26 mouse cellular contexts compared by ENCODE assay signal in the genomic region with DNA sequence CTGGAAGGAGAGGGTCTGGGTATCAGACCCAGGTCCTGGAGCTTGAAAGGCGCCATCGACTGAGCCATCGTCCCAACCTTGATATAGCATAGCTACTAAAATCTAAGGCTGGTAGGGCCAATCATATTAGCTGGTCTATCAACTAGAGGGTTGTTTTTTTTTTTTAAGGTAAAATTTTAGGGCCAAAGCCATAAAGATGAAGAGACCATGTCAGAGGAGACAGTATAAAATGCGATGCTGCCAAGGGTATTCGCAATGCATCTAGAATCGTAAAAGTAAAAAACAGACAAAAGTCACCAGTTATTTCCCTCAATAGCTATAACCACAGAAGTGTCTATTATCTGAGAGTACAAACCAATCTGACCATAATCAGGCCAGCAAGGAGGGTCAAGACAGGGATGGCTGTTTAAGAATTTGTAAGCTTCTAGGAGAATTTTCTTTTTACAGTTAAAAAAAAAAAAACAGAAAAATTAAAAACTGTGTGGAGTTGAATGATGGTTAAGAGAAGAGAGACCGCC. TPM values are rescaled to one million over a fixed set of nuclear protein-coding genes. Genes with fewer than 3 reads are reported as not detected.
"Had no signal": no experiment of that assay in that cellular context is flagged by ENCODE, and none has a peak within 500 bp of the region (broad histone marks: within the 10 kb centered on the region; RNA-seq: fewer than 3 reads in every experiment).

No protein-coding gene starts in this region.

- H3K9ac ChIP-seq: embryonic facial prominence, embryonic 12.5 days; embryonic facial prominence, embryonic 13.5 days; embryonic facial prominence, embryonic 15.5 days; forebrain, embryonic 12.5 days; forebrain, embryonic 13.5 days; forebrain, embryonic 15.5 days; forebrain, postnatal 0 days had no signal

- H3K4me1 ChIP-seq: embryonic facial prominence, embryonic 12.5 days; embryonic facial prominence, embryonic 13.5 days; embryonic facial prominence, embryonic 15.5 days; forebrain, embryonic 10.5 days; forebrain, embryonic 12.5 days; forebrain, embryonic 13.5 days; forebrain, embryonic 15.5 days had no signal

- H3K4me2 ChIP-seq: embryonic facial prominence, embryonic 12.5 days; embryonic facial prominence, embryonic 13.5 days; embryonic facial prominence, embryonic 15.5 days; forebrain, embryonic 12.5 days; forebrain, embryonic 13.5 days; forebrain, embryonic 15.5 days had no signal

- H3K9me3 ChIP-seq: embryonic facial prominence, embryonic 10.5 days; embryonic facial prominence, embryonic 12.5 days; embryonic facial prominence, embryonic 13.5 days; embryonic facial prominence, embryonic 15.5 days; forebrain, embryonic 10.5 days; forebrain, embryonic 12.5 days; forebrain, embryonic 13.5 days; forebrain, embryonic 15.5 days had no signal

- H3K27me3 ChIP-seq: embryonic facial prominence, embryonic 12.5 days; embryonic facial prominence, embryonic 13.5 days; embryonic facial prominence, embryonic 15.5 days; forebrain, embryonic 12.5 days; forebrain, embryonic 13.5 days; forebrain, embryonic 15.5 days had no signal

- H3K27ac ChIP-seq: embryonic facial prominence, embryonic 10.5 days; embryonic facial prominence, embryonic 12.5 days; embryonic facial prominence, embryonic 13.5 days; embryonic facial prominence, embryonic 15.5 days; forebrain, embryonic 10.5 days; forebrain, embryonic 12.5 days; forebrain, embryonic 13.5 days; forebrain, embryonic 15.5 days; gastrocnemius, adult 2 months; heart, adult 2 months had no signal

- H3K4me3 ChIP-seq: embryonic facial prominence, embryonic 10.5 days; embryonic facial prominence, embryonic 12.5 days; embryonic facial prominence, embryonic 13.5 days; embryonic facial prominence, embryonic 15.5 days; erythroblast, embryonic 14.5 days; forebrain, embryonic 10.5 days; forebrain, embryonic 12.5 days; forebrain, embryonic 13.5 days; forebrain, embryonic 15.5 days; gastrocnemius, adult 2 months; heart, adult 2 months had no signal

- ATAC-seq: forebrain, embryonic 13.5 days; forebrain, embryonic 14.5 days; forebrain, embryonic 15.5 days; forebrain, embryonic 16.5 days; forebrain, postnatal 0 days had no signal

- DNase-seq: cerebellum, adult 9-10 months; cerebellum, adult 9-11 months; cerebellum, postnatal 10 days; cerebellum, postnatal 14 days; cerebellum, postnatal 25 days; cerebellum, postnatal 36 days; embryo, embryonic 11 days; forebrain, postnatal 0 days; gastrocnemius, adult 2 months; gastrocnemius, postnatal 10 days; gastrocnemius, postnatal 14 days; gastrocnemius, postnatal 25 days; gastrocnemius, postnatal 36 days; heart, adult 18-20 months; heart, adult 2 months had no signal

RNA-seq across cellular contexts. Expression of a gene that starts 6.2 kb away (rescaled TPM):
- polyA plus RNA-seq: erythroblast, embryonic 14.5 days had no signal
